Mouse (Mus musculus) embryonic fibroblast, embryonic 13.5 days (primary cell): ENCODE results near the gene Tenm2.

ENCODE experiments used
- CTCF ChIP-seq: IDR thresholded peaks from 2 replicates; pipeline ENCODE4 v1.5.1; 2011; ENCODE audit warnings: mild to moderate bottlenecking, control low read depth, low read length, moderate library complexity, borderline replicate concordance; ENCODE audit not compliant: insufficient read depth
- POLR2A ChIP-seq: IDR thresholded peaks from 2 replicates; pipeline ENCODE4 v1.6.1; 2011; ENCODE audit warnings: low read depth, mild to moderate bottlenecking, control low read depth, low read length, moderate library complexity

DNA sequence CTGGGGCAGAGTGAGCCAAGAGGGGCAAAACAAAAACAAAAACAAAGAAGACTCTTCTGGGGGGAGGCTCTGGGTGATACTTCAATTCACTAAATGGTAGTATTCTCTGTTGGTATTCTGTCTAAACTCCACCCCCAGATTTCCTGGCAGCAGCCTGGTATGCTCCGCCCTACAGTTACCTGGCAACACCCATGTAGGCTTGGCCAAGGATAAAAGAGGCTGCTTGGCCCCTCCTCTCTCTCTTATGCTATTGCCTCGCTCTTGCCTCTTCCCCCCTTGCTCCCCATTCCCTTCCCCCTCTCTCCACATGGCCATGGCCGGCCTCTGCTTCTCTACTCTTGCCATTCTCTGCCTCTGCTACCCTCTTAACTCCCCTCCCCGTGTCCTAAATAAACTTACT is 687.6 kb downstream of the Tenm2 start:
- TF ChIP-seq POLR2A (no peak), CTCF (no peak)
